Mouse (Mus musculus) CH12F3 (cell line): ENCODE data around the gene Adcy1.

ENCODE experiments used
- in situ Hi-C: fragments of 300-500 bp; cut with MboI; formaldehyde crosslinking; loops from 2 replicates; pipeline ENCODE4 v1.14.3; 2020; ENCODE audit warnings: low sequenced_read_pairs

Gene Adcy1

DNA sequence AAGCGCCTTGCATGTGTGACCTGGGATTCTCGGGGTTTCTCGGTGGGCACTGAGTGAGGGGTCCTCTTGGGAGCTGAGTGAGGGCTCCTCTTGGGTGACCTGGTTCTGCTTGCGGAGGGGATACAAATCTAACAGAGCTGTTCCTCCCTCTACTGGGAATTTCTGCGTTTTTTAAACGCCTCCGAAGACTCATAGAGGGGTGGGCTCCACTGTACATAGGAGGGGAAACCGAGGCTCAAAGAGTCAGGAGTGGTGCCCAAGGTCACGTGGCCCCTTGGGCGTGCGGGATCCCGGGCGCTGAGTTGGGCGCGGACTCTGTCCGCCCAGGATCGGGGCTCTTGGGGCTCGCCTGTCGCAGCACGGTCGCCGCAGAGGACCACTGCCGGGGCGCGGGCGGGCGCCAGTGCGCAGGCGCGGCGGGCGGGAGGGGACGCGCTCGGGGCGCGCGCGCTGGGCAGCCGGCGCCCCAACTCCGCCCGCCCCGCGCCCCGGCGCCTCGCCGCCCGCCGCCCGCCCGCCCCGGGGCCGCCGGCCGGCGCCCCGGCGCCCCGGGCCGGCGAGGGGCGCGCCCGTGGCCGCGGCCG lies at the start of gene Adcy1:
Gene Adcy1, plus strand, starts transcription at position 489 of the 584 bp plus-strand sequence.
- in situ Hi-C loops = no loop called here

DNA sequence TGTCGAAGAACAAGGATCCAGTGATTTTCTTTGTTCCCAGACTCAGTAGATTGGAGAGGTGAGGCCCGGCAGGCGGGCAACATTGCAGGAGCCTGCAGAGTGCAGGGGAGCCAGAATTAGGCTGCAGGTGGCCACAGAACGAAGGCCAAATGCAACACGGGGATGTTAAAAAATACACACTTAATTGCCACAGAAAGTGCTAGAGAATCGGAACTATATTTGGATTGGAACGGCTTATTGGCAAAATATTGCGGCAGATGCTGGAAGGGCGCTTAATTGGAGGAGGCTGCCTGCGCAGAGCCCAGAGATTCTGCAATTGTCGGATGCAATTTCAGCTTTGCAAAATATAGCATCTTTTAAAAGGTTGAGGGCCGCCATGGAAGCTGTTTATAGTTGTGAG lies 46.4 kb upstream of the Adcy1 start:
- in situ Hi-C loops = no loop called here

DNA sequence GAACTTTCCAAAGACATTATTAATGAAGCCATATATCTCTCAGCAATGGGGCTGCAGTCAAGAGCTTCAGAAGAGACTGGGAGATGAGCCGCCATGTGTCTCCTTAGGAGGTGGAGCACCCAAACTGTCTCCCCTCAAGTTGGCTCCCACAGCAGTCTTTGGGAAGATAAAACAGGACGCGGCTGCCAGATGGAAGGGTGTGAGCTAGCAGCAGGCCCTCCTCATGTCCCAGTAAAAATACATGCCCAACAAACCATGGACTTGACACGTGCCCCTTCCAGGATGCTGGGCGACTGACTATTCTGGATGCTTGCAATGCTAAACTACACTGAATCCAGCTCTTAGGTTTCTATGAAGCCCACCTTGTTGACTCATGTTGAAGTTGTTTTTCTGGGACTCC lies 45.2 kb upstream of the Adcy1 start:
- in situ Hi-C loops = no loop called here

DNA sequence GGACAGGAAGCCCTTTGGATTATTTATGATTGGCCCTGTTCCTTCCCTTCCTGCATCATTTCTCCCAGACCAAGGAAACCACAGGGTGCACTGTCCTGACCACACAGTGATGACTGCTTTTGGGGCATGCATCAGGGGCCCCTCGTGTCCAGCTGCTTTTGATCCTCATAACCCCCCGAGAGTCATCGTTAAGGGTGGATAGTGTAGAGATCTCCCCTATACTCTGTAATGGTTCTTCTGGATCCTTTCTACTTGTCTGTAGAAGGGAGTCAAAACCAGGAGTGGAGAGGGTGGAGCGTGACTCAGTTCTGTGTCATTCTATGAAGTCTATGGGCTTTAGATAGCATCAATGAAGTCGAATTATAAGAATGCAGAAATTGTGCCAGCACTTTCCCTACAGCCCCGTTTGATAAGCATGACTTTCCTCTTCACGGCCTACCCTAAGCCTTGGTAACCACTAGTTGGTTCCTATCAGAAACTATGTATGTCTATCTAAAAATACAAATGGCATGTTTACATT lies 44.2 kb upstream of the Adcy1 start:
- in situ Hi-C loops = no loop called here

DNA sequence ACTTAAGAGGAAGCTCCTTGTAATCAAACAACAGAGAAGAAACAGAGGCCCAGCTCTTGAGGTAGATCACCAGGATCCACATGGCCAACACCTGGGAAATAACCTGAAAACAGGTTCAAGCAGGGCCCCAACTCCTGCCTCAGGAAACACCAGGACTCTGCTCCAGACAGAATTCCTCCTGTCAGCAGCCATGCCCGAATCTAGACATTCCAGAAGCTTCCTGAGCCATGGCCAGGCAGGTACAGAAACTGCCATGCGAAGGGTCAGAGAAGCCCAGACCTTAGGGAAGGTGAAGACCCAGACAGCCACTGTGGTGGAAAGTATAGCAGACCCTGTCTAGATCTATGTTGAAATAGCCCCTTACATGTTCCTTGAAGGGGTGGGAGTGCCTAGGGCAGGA lies 30.2 kb upstream of the Adcy1 start:
- in situ Hi-C loops = no loop called here

DNA sequence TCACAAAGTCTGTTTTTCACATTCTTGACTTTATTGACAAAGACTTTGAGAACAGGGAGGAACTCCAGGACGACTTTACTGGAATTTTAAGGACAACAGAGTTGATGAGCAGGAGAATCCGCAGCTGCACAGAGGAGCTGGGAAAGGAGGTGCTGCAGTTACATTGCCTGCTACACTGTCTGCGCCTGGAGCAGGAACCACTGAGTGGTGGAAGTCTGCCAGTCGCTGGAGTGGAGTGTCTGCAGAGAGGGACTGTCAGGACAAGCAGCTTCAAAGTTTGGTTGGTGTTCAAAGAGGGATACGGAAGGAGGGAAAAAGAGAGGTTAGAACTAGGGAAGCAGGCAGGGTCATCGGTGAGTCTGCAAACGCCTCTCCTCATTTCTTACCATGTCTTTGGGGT lies 23.6 kb upstream of the Adcy1 start:
- in situ Hi-C loops = no loop called here

DNA sequence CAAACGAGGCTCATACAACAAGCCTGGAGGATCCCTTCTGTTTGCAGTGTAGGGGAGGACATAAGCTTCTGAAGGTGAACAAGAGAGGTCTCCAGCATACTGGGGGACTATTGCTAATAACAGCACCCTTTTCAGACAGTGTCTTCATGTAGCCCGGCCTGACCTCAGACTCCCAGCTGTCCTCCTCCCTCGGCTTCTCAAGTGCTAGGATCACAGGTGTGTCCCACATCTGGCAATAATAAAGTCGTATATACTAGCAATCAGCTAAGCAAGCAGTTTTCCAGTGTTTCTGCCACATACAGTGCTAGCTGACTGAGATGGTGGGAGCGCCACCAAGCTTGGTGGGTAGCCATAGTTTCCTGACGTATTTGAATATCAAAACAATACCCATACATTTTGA lies 22.5 kb upstream of the Adcy1 start:
- in situ Hi-C loops = no loop called here

DNA sequence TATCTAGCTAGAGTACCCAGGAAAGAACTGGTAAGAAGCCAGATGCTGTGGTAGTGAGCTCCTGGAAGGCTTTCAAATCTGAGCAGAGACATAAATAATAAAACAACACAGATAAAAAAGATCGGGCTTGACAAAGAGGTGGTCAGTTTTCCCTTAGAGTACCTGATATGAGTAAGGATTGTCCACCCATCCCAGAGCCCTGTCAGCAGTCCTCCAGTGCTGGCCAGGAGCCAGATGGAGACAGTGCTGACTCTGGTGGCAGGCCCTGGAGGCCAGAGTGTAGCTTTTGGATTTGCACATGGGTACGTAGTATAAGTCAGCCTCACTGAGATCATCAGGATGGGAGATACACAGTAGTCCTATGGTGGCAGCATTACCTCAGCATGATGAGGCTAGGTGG lies 16.1 kb upstream of the Adcy1 start:
- in situ Hi-C loops = no loop called here

DNA sequence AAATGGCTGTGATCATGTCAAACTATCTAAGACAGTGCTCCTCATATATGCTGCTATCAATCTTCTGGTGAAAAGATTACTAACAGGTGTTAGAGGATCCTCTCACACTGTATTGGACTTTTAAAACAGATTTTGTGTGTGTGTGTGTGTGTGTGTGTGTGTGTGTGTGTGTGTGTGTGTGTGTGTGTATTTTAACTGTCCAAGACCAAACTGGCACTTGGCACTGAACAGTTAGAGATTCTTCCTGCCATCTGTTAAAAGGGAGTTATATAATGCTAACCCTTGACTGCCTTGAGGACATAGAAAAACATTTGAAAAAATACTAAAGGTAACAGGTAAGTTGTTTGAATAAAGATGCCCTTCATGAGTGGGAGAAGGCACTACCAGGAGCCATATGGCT lies 15.7 kb upstream of the Adcy1 start:
- in situ Hi-C loops = no loop called here

DNA sequence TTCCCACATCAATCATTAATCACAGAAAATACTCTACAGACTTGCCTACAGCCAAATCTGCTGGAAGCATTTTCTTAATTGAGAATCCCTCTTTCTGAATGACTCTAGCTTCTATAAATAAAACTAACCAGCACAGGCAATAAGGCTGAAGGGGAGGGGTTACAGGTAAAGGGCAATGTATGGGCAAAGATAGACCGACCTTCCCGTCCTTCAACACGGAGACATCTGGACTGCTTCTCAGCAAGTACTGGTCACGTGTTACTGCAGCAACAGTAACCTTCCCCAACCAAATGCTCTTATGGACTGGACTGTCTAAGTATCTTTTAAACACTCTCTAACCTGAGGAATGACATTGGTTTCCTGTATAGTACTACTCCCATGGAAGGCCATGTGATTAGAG lies 9.6 kb upstream of the Adcy1 start:
- in situ Hi-C loops = no loop called here

DNA sequence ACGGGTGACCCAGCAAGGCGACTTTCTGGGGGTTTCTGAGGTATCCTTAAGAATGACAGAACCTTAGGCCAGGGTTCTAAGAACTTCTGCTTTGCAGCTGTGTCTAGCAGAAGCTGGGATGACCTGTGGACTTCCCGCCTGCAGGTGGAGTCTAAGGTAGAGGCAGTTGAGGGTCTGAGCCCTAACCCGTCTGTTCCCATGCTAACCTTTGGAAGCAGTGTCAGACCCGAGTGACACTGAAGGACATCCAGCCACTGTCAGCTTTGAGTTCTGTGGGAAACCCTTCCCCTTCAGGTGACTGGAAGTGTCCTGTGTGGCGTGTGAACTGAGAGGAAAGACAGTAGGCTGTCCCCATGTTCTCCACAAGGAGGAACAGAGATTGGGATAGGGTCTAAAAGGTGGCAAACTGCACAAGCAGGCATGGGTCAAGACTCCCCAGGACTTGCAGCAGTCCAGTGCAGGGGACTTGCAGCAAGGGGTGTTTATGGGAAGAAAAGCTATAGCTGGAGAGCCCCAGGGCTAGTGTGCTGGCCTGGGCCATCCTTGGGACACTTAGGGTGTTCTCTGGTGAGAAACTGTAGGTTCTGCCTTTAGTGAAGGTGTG lies 8.5 kb upstream of the Adcy1 start:
- in situ Hi-C loops = no loop called here

DNA sequence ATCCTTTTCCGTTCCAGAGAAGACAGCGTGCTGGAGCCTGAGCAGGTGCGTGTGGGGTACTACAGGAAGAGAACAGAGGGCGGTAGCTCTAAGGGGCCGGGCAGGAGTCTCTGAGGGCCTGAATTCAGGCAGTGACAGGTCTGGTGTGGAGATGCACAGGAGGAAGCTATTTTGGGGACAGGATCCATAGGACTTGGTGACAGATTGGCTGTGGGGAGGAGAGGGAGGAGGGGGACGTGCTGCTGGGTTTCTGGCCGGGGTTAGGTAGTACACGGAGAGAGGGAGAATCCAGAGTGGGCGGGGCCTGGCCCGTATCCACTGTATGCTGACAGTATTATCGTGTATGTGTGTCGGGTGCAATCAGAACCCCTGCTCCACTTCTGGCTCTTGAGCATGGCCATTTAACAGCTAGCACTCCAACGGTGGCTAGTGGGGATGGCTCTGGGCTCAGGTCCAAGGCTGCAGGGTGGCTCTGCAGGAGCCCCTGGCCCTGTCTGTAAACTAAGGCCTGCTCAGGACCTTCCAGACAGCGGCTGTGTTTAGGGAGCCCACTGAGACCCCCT lies 7.8 kb upstream of the Adcy1 start:
- in situ Hi-C loops = no loop called here

DNA sequence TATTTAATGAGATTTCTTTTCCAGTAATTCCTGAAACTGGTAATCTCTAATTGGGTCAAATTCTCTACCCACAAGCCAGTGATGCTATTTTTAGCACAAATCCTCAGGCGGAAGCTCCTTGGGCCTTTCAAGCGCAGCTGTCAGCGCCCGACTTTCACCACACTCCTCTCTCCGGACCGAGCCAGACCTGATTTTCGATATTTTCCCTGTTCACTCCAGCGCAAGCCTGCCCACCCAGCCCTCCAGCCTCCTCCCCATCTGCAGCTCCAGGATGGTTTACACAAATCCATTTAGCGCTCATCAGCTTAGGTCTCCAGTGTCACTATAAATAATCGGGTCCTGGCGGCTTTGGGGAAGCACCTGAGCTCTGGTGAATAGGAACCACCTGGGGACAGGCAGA lies 7.2 kb upstream of the Adcy1 start:
- in situ Hi-C loops = no loop called here

DNA sequence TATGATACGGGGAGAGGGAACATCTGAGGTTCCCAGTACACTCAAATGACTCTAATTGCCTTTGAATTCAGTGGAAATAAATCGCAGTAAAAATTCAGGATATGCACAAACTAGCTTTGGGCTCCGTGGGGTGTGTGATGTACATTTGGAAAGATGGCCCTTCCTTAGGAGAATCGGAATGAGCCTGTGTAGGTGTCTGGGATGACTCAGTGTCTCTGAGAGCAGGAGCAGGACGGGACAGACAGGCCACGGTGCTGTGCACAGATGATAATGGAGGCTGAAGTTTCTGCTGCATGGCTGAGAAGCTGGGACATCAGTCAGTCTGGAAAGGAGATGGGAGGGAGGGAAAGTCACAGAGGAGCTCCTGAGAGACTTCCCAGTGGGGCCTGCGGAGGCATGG lies 5.5 kb upstream of the Adcy1 start:
- in situ Hi-C loops = no loop called here

DNA sequence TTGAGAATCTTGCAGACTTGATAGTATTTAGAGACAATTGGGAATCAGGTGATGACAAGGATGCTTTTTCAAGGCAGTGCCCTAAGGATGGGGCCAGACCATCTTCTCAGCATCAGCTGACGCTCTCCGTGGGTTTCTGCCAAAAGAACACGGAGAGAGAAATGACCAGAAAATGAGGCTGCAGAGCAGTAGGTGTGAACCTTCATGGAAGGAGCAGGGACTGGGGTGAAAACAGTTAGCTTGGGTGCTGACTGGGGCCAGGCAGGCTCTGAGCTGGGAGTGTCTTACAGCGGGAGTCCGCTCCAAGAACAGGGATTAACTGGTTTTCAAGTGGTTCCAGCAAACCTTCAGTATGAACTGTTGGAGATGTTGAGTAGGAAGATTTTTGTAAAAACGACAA lies 1.3 kb upstream of the Adcy1 start:
- in situ Hi-C loops = no loop called here

DNA sequence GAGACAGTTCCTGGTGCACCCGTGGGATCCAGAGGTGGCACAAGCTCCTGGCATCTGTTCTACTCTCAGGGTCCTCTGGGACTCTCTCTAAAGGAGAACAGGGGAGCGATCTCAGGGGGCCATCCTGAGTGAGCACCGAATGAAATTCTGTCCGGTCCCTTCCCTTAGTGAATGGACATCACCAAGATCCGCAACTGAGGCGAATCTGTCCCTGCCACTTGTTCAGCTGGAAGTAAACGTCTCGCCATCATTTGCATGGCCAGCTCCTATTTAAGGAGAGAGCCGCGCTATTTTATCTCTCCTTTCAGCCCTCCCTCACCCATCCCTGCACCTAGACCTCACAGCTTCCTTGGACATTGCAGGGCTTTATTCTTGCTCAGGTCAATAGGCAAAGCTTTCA lies 723 bp upstream of the Adcy1 start:
- in situ Hi-C loops = no loop called here

DNA sequence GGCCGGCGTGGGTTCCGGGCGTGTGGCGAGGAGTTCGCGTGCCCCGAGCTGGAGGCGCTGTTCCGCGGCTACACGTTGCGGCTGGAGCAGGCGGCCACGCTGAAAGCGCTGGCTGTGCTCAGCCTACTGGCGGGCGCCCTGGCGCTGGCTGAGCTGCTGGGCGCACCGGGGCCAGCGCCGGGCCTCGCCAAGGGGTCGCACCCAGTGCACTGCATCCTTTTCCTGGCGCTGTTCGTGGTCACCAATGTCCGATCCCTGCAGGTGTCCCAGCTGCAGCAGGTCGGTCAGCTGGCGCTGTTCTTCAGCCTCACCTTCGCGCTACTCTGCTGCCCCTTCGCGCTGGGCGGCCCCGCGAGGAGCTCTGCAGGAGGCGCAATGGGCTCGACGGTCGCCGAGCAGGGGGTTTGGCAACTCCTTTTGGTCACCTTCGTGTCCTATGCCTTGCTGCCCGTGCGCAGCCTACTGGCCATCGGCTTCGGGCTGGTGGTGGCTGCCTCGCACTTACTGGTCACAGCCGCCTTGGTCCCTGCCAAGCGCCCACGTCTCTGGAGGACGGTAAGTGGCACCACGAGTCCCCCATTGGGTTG lies 485 bp downstream of the Adcy1 start:
- in situ Hi-C loops = no loop called here

DNA sequence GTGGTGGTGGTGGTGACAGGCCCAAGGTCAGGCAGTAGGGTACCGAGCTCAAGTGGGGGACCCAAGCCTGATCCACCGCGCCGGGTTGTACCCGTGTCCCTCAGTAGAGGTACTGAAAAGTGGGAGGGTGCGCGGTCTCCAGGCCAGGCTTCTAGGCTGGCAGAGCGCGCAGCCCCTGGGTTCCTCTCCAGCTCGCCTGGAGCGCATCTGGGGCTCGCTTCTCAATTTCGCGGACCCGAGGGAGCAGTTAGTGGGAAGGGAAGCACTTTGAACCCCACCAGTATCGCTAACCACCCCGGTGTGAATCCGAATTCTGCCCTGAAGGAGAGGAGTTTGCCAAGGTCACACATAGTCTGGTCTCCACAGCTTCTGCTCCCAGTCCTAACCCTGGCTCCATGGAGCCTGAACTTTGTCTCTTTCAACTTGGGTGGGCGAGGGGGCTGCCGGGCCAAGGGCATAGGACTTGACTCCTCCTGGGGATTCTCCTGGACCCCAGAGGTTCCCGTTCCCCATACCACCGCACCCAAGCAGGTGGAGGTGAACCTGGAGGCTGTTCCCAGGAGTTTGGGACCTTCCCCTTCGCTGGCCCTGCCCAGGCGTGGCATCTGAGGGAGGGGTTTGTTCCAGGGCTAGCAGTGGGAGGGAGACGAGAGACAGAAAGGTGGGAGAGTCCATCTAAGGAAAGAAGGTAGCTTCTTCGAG lies 1.3 kb downstream of the Adcy1 start:
- in situ Hi-C loops = no loop called here

DNA sequence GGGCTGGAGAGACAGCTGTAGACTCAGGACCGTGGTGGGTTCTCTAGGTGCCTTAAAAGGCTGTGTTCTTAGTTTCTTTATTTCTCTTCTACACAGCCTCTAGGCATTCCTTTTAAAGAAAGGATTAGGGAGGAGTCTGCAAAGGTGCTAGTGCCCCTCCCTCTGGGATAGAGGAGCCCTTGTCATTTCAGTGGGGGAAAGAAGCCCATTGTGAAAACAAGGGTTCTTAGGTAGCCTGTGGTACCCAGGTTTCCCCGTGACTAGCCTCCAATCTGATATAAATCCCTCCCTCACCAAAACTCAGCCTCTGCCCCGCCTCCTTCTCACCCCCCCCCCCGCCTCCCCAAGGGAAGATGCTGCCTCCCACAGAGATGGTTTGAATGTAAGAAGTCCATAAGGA lies 2.1 kb downstream of the Adcy1 start:
- in situ Hi-C loops = no loop called here

DNA sequence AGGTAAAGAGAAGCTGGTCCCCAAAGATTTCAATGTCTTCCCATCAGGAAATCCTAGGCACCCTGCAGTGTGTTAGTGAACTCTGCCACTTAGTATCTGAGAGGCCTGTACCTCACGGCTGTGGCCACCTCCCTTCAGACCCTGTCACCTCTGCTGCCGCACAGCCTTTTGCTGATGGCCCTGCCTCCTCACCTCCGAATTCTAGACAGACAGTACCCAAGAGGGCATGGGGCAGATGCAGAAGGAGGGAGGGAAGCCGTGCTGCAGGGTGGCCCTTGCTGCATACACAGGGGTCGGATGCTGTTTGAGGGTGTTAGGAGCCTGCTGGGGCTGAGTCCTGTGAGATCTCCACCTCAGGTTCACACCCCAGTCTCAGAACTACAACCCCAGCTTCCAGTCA lies 2.6 kb downstream of the Adcy1 start:
- in situ Hi-C loops = no loop called here

DNA sequence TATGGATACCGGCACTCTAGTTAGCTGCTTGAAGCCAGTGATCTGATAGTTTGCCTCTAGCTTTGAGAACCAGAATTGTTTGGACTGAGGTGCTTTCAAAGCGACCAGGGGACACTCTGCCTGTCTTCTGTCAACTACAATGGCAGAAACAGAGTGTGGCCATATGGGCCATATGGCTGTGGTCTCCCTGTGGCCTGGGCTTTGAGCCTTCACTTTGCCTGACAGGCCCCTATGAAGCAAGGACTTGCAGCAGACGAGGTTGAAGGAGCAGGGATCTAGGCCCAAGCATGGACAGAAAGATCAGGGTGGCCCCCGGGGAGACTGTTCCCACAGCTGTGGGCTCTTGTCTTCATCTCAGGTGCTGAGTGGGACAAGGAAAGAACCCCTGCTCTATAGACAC lies 4.0 kb downstream of the Adcy1 start:
- in situ Hi-C loops = no loop called here
